Mouse (Mus musculus): ENCODE results near the gene Wfdc12. TPM values are rescaled to one million over a fixed set of nuclear protein-coding genes. Genes with fewer than 3 reads are reported as not detected.

Wfdc12 gene
- polyA plus RNA-seq, 1 experiment from 2014 or later = not detected

DNA sequence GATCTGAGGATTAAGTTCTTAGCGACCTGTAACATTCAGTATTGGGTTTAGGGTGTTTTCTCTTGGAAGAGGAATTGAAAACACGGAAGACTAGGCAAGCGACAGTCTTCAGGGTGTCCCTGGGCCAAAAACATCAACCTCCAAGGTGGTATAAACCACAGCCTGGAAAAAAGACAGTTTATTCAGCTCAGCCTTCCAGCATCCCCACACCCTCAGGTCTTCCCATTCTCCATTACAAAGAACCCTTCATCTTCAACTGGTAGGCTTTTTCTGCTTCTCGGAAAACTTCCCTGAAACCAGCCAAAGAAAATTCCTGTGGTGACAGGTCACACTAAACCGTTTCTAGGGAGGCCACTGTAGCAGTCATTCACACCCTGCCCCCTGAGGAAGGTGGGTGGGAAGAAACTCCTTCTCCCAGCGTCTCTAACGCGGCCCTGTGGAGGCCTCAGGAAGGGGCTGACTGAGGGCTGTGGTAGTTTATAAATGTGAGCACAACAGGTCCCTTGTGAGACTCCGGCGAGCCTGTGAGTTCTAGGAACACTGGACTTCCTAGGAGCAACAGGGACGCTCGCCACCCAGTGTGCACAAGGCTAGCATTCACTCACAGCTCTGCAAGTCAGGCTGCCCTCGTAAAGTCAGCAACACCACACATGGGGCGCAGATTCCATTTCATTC lies 40.2 kb downstream of the Wfdc12 start:
- Histone ChIP-seq H3K4me1 (ENCODE audit: control insufficient read depth, insufficient read depth, low read length) (no peaks in the 10 kb centered on the region), H3K27ac (ENCODE audit: low read depth, low read length) (no peak overlapping the region), H3K4me3 (ENCODE audit: low read depth, low read length) (no peak overlapping the region), H3K27me3 (replicated peaks; ENCODE audit: control insufficient read depth, insufficient read depth, low read length) (no peaks in the 10 kb centered on the region), H3K9me3 (replicated peaks; ENCODE audit: control insufficient read depth, low read length) (no peaks in the 10 kb centered on the region), H3K9ac (ENCODE audit: low read length) (no peak overlapping the region), H3K4me2 (ENCODE audit: low read length) (no peak overlapping the region), H3K36me3 (ENCODE audit: control insufficient read depth, insufficient read depth, low read length) (peaks cover 35% of the 10 kb centered on the region)
- DNase-seq (ENCODE audit: low spot score) = no peak
- 57% methylated on average over 14 of the region's 14 CpGs for WGBS
- no peak for ATAC-seq

DNA sequence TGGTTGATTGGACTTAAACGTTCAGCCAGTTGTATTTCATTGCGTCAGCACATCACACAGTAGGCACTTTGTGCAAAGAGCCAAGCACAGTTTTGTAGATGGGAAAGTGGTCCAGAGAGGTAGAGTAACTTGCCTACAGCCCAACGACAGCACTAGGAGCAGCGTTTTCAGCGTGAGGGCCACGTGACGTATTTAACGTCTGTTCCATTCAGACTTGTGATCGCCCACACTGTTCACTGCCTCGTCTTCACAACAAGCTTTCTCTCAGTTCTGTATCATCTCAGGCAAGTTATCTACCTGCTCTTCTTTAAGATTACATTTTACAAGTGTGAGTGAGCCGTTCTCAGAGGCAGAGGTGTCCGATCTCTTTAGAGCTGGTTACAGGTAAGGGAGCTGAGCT lies 43.9 kb downstream of the Wfdc12 start:
- H3K4me1 ChIP-seq (ENCODE audit: control insufficient read depth, insufficient read depth, low read length) = no peaks in the 10 kb centered on the region
- ATAC-seq = no peak
- H3K27ac ChIP-seq (ENCODE audit: low read depth, low read length) = no peak overlapping the region
- DNase-seq (ENCODE audit: low spot score) = no peak
- H3K4me3 ChIP-seq (ENCODE audit: low read depth, low read length) = no peak overlapping the region
- no peaks in the 10 kb centered on the region for H3K9me3 ChIP-seq (replicated peaks; ENCODE audit: control insufficient read depth, low read length)
- H3K4me2 ChIP-seq (ENCODE audit: low read length) = no peak overlapping the region
- H3K9ac ChIP-seq (ENCODE audit: low read length) = no peak overlapping the region
- H3K27me3 ChIP-seq (replicated peaks; ENCODE audit: control insufficient read depth, insufficient read depth, low read length) = no peaks in the 10 kb centered on the region
- WGBS = 95% methylated on average over 12 of the region's 12 CpGs
- peaks cover 3% of the 10 kb centered on the region; the same call in 1 of the 2 replicates for H3K36me3 ChIP-seq (ENCODE audit: control insufficient read depth, insufficient read depth, low read length)

- H3K36me3 ChIP-seq (ENCODE audit: control insufficient read depth, insufficient read depth, low read length) = no peaks in the 10 kb centered on the region
- H3K4me2 ChIP-seq (ENCODE audit: low read length) = no peak overlapping the region
- H3K9me3 ChIP-seq (replicated peaks; ENCODE audit: control insufficient read depth, low read length) = no peaks in the 10 kb centered on the region
- no peaks in the 10 kb centered on the region for H3K4me1 ChIP-seq (ENCODE audit: control insufficient read depth, insufficient read depth, low read length)
- DNase-seq (ENCODE audit: low spot score) = no peak
- no peak overlapping the region for H3K9ac ChIP-seq (ENCODE audit: low read length)
- 87% methylated on average over 10 of the region's 10 CpGs for WGBS
- ATAC-seq = no peak
- no peak overlapping the region for H3K4me3 ChIP-seq (ENCODE audit: low read depth, low read length)
- H3K27ac ChIP-seq (ENCODE audit: low read depth, low read length) = no peak overlapping the region
- no peaks in the 10 kb centered on the region for H3K27me3 ChIP-seq (replicated peaks; ENCODE audit: control insufficient read depth, insufficient read depth, low read length)
Observed at GRCm38 (mm10) chr2:164144541-164144940, 45.9 kb downstream of the Wfdc12 start.

- H3K4me1 ChIP-seq (ENCODE audit: control insufficient read depth, insufficient read depth, low read length) = no peaks in the 10 kb centered on the region
- no peak overlapping the region for H3K4me3 ChIP-seq (ENCODE audit: low read depth, low read length)
- DNase-seq (ENCODE audit: low spot score) (no peak), ATAC-seq (no peak)
- no peak overlapping the region for H3K27ac ChIP-seq (ENCODE audit: low read depth, low read length)
- WGBS = 72% methylated on average over 6 of the region's 6 CpGs
- H3K9me3 ChIP-seq (replicated peaks; ENCODE audit: control insufficient read depth, low read length) = no peaks in the 10 kb centered on the region
- H3K27me3 ChIP-seq (replicated peaks; ENCODE audit: control insufficient read depth, insufficient read depth, low read length) = no peaks in the 10 kb centered on the region
- H3K36me3 ChIP-seq (ENCODE audit: control insufficient read depth, insufficient read depth, low read length) = no peaks in the 10 kb centered on the region
- no peak overlapping the region for H3K9ac ChIP-seq (ENCODE audit: low read length)
- H3K4me2 ChIP-seq (ENCODE audit: low read length) = no peak overlapping the region
Observed at GRCm38 (mm10) chr2:164144025-164144424, 46.4 kb downstream of the Wfdc12 start.

- no peaks in the 10 kb centered on the region for H3K36me3 ChIP-seq (ENCODE audit: control insufficient read depth, insufficient read depth, low read length)
- peak; percentile 26 for DNase-seq (ENCODE audit: low spot score)
- H3K27ac ChIP-seq (ENCODE audit: low read depth, low read length) = no peak overlapping the region
- H3K4me2 ChIP-seq (ENCODE audit: low read length) = no peak overlapping the region
- no peaks in the 10 kb centered on the region for H3K4me1 ChIP-seq (ENCODE audit: control insufficient read depth, insufficient read depth, low read length)
- ATAC-seq = no peak
- H3K4me3 ChIP-seq (ENCODE audit: low read depth, low read length) = no peak overlapping the region
- WGBS = 61% methylated on average over 10 of the region's 10 CpGs
- H3K9ac ChIP-seq (ENCODE audit: low read length) = no peak overlapping the region; the same call in 1 of the 2 replicates
- H3K27me3 ChIP-seq (replicated peaks; ENCODE audit: control insufficient read depth, insufficient read depth, low read length) = no peaks in the 10 kb centered on the region
- H3K9me3 ChIP-seq (replicated peaks; ENCODE audit: control insufficient read depth, low read length) = no peaks in the 10 kb centered on the region
Observed at GRCm38 (mm10) chr2:164142021-164142420, 48.4 kb downstream of the Wfdc12 start.

Other genes with a start within 250 kb of the Wfdc12 start
- 305 and 380 TPM in 2 replicates for gene Ywhab, start 195.6 kb downstream of the Wfdc12 start, polyA plus RNA-seq (2014; fragmentation: Nextera tagmentation; extraction: Ambion mirVana)
- 2.1 and 2.6 TPM in 2 replicates for gene Pabpc1l, start 165.2 kb downstream of the Wfdc12 start, polyA plus RNA-seq (2014; fragmentation: Nextera tagmentation; extraction: Ambion mirVana)
- 36.2 and 39.5 TPM in 2 replicates for gene Stk4, start 120.3 kb downstream of the Wfdc12 start, polyA plus RNA-seq (2014; fragmentation: Nextera tagmentation; extraction: Ambion mirVana)
- gene Tomm34, start 119.4 kb downstream of the Wfdc12 start, polyA plus RNA-seq (2014; fragmentation: Nextera tagmentation; extraction: Ambion mirVana) = 53.1 and 60.3 TPM in 2 replicates
- gene Kcns1, start 19.5 kb downstream of the Wfdc12 start, polyA plus RNA-seq (2014; fragmentation: Nextera tagmentation; extraction: Ambion mirVana) = 0.27 and 0.77 TPM in 2 replicates
- not detected in 2 replicates for gene Wfdc5, start 7.9 kb downstream of the Wfdc12 start, polyA plus RNA-seq (2014; fragmentation: Nextera tagmentation; extraction: Ambion mirVana)
- not detected in 2 replicates for gene Wfdc15a, start 9.5 kb upstream of the Wfdc12 start, polyA plus RNA-seq (2014; fragmentation: Nextera tagmentation; extraction: Ambion mirVana)
- not detected in 2 replicates for gene Wfdc15b, start 31.1 kb upstream of the Wfdc12 start, polyA plus RNA-seq (2014; fragmentation: Nextera tagmentation; extraction: Ambion mirVana)
- gene Svs2, start 47.9 kb upstream of the Wfdc12 start, polyA plus RNA-seq (2014; fragmentation: Nextera tagmentation; extraction: Ambion mirVana) = not detected in 2 replicates
- gene Svs3b, start 66.0 kb upstream of the Wfdc12 start, polyA plus RNA-seq (2014; fragmentation: Nextera tagmentation; extraction: Ambion mirVana) = not detected in 2 replicates
- gene Svs4, start 87.9 kb upstream of the Wfdc12 start, polyA plus RNA-seq (2014; fragmentation: Nextera tagmentation; extraction: Ambion mirVana) = not detected in 2 replicates
- gene Svs3a, start 98.7 kb upstream of the Wfdc12 start, polyA plus RNA-seq (2014; fragmentation: Nextera tagmentation; extraction: Ambion mirVana) = not detected in 2 replicates
- gene Svs6, start 126.1 kb upstream of the Wfdc12 start, polyA plus RNA-seq (2014; fragmentation: Nextera tagmentation; extraction: Ambion mirVana) = not detected in 2 replicates
- gene Svs5, start 142.1 kb upstream of the Wfdc12 start, polyA plus RNA-seq (2014; fragmentation: Nextera tagmentation; extraction: Ambion mirVana) = not detected in 2 replicates
- not detected in 2 replicates for gene Slpi, start 198.5 kb upstream of the Wfdc12 start, polyA plus RNA-seq (2014; fragmentation: Nextera tagmentation; extraction: Ambion mirVana)
- gene Rbpjl, start 212.5 kb upstream of the Wfdc12 start, polyA plus RNA-seq (2014; fragmentation: Nextera tagmentation; extraction: Ambion mirVana) = 0.06 TPM in 1 of 2 replicates, not detected in the other
- gene Matn4, start 214.6 kb upstream of the Wfdc12 start, polyA plus RNA-seq (2014; fragmentation: Nextera tagmentation; extraction: Ambion mirVana) = 0.08 and 0.10 TPM in 2 replicates